Mouse (Mus musculus): Measurements from ENCODE around the gene S1pr4. TPM values are rescaled to one million over a fixed set of nuclear protein-coding genes. Genes with fewer than 3 reads are reported as not detected.

The S1pr4 gene
- total RNA-seq, 1 experiment from 2014 or later: 14.4 TPM

- no peak for ATAC-seq (replicated peaks; ENCODE audit: low read depth, poor library complexity, severe bottlenecking)
Observed at GRCm38 (mm10) chr10:81451365-81451745, 48.6 kb downstream of the S1pr4 start.

- no peak for ATAC-seq (replicated peaks; ENCODE audit: low read depth, poor library complexity, severe bottlenecking)
Observed at GRCm38 (mm10) chr10:81450641-81451364, 49.1 kb downstream of the S1pr4 start.

GRCm38 (mm10) chr10:81450140-81450539 lies 49.8 kb downstream of the S1pr4 start:
- peak; percentile 88 for ATAC-seq (replicated peaks; ENCODE audit: low read depth, poor library complexity, severe bottlenecking)

Other genes with a start within 250 kb of the S1pr4 start
- gene Matk, start 247.2 kb downstream of the S1pr4 start, total RNA-seq (2017): 19.7 and 20.3 TPM in 2 replicates
- gene Mrpl54, start 233.2 kb downstream of the S1pr4 start, total RNA-seq (2017): 132 and 198 TPM in 2 replicates
- 12.1 and 14.5 TPM in 2 replicates for gene Apba3, start 233.2 kb downstream of the S1pr4 start, total RNA-seq (2017)
- 3.5 and 4.4 TPM in 2 replicates for gene Tjp3, start 208.6 kb downstream of the S1pr4 start, total RNA-seq (2017)
- gene Pip5k1c, start 207.2 kb downstream of the S1pr4 start, total RNA-seq (2017): 24.4 and 36.8 TPM in 2 replicates
- 27.9 and 35.1 TPM in 2 replicates for gene Cactin, start 179.0 kb downstream of the S1pr4 start, total RNA-seq (2017)
- gene Tbxa2r, start 171.4 kb downstream of the S1pr4 start, total RNA-seq (2017): 3.4 and 4.2 TPM in 2 replicates
- gene Gipc3, start 156.9 kb downstream of the S1pr4 start, total RNA-seq (2017): not detected in 2 replicates
- gene Hmg20b, start 149.7 kb downstream of the S1pr4 start, total RNA-seq (2017): 33.2 and 35.5 TPM in 2 replicates
- 8.7 and 17.4 TPM in 2 replicates for gene Mfsd12, start 142.6 kb downstream of the S1pr4 start, total RNA-seq (2017)
- 0.23 TPM in 1 of 2 replicates, not detected in the other for gene 4930404N11Rik, start 134.3 kb downstream of the S1pr4 start, total RNA-seq (2017)
- 21.9 and 24.8 TPM in 2 replicates for gene Fzr1, start 121.6 kb downstream of the S1pr4 start, total RNA-seq (2017)
- 34.7 and 50.7 TPM in 2 replicates for gene Dohh, start 115.7 kb downstream of the S1pr4 start, total RNA-seq (2017)
- gene Gm48551, start 115.7 kb downstream of the S1pr4 start, total RNA-seq (2017): 0.19 and 2.4 TPM in 2 replicates
- gene Gm48552, start 111.1 kb downstream of the S1pr4 start, total RNA-seq (2017): 1.6 TPM in 1 of 2 replicates, not detected in the other
- gene Smim24, start 107.1 kb downstream of the S1pr4 start, total RNA-seq (2017): 5.0 and 13.2 TPM in 2 replicates
- 13.7 and 18.2 TPM in 2 replicates for gene Nfic, start 44.5 kb downstream of the S1pr4 start, total RNA-seq (2017)
- gene Celf5, start 17.4 kb downstream of the S1pr4 start, total RNA-seq (2017): 0.14 TPM in 1 of 2 replicates, not detected in the other
- 46.6 and 52.9 TPM in 2 replicates for gene Ncln, start 3.7 kb downstream of the S1pr4 start, total RNA-seq (2017)
- 30.6 and 39.1 TPM in 2 replicates for gene Gna15, start 24.1 kb upstream of the S1pr4 start, total RNA-seq (2017)
- 5.0 and 5.7 TPM in 2 replicates for gene Gna11, start 45.1 kb upstream of the S1pr4 start, total RNA-seq (2017)
- 134 and 183 TPM in 2 replicates for gene Aes, start 59.4 kb upstream of the S1pr4 start, total RNA-seq (2017)
- gene Tle2, start 74.4 kb upstream of the S1pr4 start, total RNA-seq (2017): 1.5 and 3.3 TPM in 2 replicates
- gene Tle6, start 100.9 kb upstream of the S1pr4 start, total RNA-seq (2017): 8.4 and 26.1 TPM in 2 replicates
- 1.4 and 2.1 TPM in 2 replicates for gene BC025920, start 106.1 kb upstream of the S1pr4 start, total RNA-seq (2017)
- gene Sirt6, start 127.7 kb upstream of the S1pr4 start, total RNA-seq (2017): 3.7 and 5.2 TPM in 2 replicates
- 8.1 and 10.6 TPM in 2 replicates for gene Ankrd24, start 128.4 kb upstream of the S1pr4 start, total RNA-seq (2017)
- gene Gm10778, start 148.9 kb upstream of the S1pr4 start, total RNA-seq (2017): 3.6 and 5.5 TPM in 2 replicates
- gene Zfp433, start 204.7 kb upstream of the S1pr4 start, total RNA-seq (2017): 20.1 and 22.7 TPM in 2 replicates